Mouse (Mus musculus): ENCODE results near the gene Arhgap10. TPM values are rescaled to one million over a fixed set of nuclear protein-coding genes. Genes with fewer than 3 reads are reported as not detected.
"Not testable (repeated sequence)": the region's sequence is repeated elsewhere in the genome, so short reads cannot be mapped to it uniquely, and the experiment has no call there.

Gene Arhgap10
- polyA plus RNA-seq, 1 experiment: 4.0 TPM

DNA sequence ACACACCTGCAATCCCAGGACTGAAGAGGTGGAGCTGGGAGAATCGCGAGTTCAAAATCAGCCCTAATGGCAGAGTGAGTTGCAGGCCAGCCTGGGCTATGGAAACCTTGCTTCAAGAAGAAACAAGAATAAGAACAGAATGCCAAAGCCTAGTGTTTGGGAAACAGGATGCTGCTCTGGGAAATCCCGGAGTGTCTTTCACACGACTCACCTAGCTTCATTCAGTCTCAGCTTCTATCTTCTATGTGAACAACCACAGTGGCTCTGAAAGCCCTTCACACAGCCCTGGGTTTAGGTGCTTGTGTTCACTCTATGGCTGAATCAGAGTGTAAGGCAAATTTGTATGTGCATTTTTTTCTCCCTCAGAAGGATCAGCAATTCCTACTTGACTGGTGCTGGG, 190.4 kb downstream of the Arhgap10 start:
- H3K27ac ChIP-seq (ENCODE audit: insufficient read depth, low read depth, low read length): no peak overlapping the region
- WGBS: 88% methylated on average over 4 of the region's 4 CpGs

GRCm38 (mm10) chr8:77322727-77323126, 195.0 kb downstream of the Arhgap10 start:
- WGBS: 73% methylated on average over 6 of the region's 7 CpGs
- H3K4me1 ChIP-seq (ENCODE audit: control insufficient read depth, insufficient read depth, insufficient read length, low read length); H3K27me3 ChIP-seq (ENCODE audit: control insufficient read depth, insufficient read depth, low read length); H3K4me3 ChIP-seq (ENCODE audit: low read depth, low read length); H3K27ac ChIP-seq (ENCODE audit: insufficient read depth, low read depth, low read length); H3K36me3 ChIP-seq (ENCODE audit: control insufficient read depth, insufficient read depth, low read length): not testable (repeated sequence)

More for the DNA sequence above, 190.4 kb downstream of the Arhgap10 start:
- Histone ChIP-seq H3K27me3 (ENCODE audit: control insufficient read depth, insufficient read depth, low read length) (no peaks in the 10 kb centered on the region), H3K36me3 (ENCODE audit: control insufficient read depth, insufficient read depth, low read length) (no peaks in the 10 kb centered on the region; the same call in 1 of the 2 replicates), H3K4me3 (ENCODE audit: low read depth, low read length) (no peak overlapping the region), H3K4me1 (ENCODE audit: control insufficient read depth, insufficient read depth, insufficient read length, low read length) (no peaks in the 10 kb centered on the region)
- TF ChIP-seq POLR2A (IDR thresholded peaks at IDR 0.05; ENCODE audit: low read depth, low read length) (no peak), CTCF (IDR thresholded peaks at IDR 0.05; ENCODE audit: extremely low read depth, insufficient read length, insufficient replicate concordance, low read depth, low read length) (no peak)

DNA sequence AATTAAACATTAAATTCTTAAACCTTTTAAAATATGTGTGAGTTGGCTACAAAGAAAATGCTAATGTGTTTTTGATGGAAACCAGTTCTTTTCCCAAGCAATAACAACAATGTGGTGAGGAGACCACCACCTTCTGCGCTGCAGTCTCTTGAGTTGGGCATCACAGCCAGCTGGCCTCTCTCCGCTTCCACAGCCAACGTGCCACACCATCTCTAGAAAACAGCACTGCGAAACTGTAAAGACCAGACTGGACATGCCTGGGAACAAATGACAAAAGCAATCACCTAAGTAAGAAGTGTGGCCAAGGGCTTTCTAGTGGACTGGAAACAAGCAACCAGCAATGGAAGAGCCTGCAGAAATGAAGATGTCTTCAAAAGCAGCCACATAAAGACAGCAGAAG, 195.9 kb downstream of the Arhgap10 start:
- no peaks in the 10 kb centered on the region; the same call in 1 of the 2 replicates for H3K36me3 ChIP-seq (ENCODE audit: control insufficient read depth, insufficient read depth, low read length)
- H3K27ac ChIP-seq (ENCODE audit: insufficient read depth, low read depth, low read length): no peak overlapping the region
- H3K27me3 ChIP-seq (ENCODE audit: control insufficient read depth, insufficient read depth, low read length): no peaks in the 10 kb centered on the region
- TF ChIP-seq POLR2A (IDR thresholded peaks at IDR 0.05; ENCODE audit: low read depth, low read length): no peak
- TF ChIP-seq CTCF (IDR thresholded peaks at IDR 0.05; ENCODE audit: extremely low read depth, insufficient read length, insufficient replicate concordance, low read depth, low read length): no peak
- no peaks in the 10 kb centered on the region for H3K4me1 ChIP-seq (ENCODE audit: control insufficient read depth, insufficient read depth, insufficient read length, low read length)
- 96% methylated on average over 4 of the region's 4 CpGs for WGBS
- no peak overlapping the region for H3K4me3 ChIP-seq (ENCODE audit: low read depth, low read length)

GRCm38 (mm10) chr8:77318590-77318989, 199.2 kb downstream of the Arhgap10 start:
- TF ChIP-seq POLR2A (IDR thresholded peaks at IDR 0.05; ENCODE audit: low read depth, low read length) (no peak), CTCF (IDR thresholded peaks at IDR 0.05; ENCODE audit: extremely low read depth, insufficient read length, insufficient replicate concordance, low read depth, low read length) (no peak)
- Histone ChIP-seq H3K4me1 (ENCODE audit: control insufficient read depth, insufficient read depth, insufficient read length, low read length) (no peaks in the 10 kb centered on the region), H3K36me3 (ENCODE audit: control insufficient read depth, insufficient read depth, low read length) (no peaks in the 10 kb centered on the region; the same call in 1 of the 2 replicates), H3K27me3 (ENCODE audit: control insufficient read depth, insufficient read depth, low read length) (no peaks in the 10 kb centered on the region), H3K27ac (ENCODE audit: insufficient read depth, low read depth, low read length) (no peak overlapping the region), H3K4me3 (ENCODE audit: low read depth, low read length) (no peak overlapping the region)
- 80% methylated on average over 9 of the region's 9 CpGs for WGBS

DNA sequence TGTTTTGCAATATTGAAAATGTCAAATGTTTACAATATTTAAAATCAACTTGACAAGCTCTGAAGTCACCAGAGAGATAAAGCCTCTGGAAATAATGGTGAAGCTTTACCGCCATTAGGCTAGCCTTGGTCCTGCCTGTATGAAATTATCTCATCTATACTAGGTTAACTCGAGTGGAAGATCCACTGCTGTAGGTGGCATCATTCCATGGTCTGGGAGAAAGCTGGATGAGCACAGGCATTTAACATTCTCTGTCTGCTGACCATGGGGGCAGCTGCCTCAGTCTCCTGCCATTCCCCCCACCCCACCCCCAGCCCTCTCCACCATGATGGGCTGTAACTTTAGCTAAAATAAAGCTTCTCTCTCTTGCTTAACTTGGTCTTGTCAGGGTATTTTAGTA, 200.0 kb downstream of the Arhgap10 start:
- H3K27ac ChIP-seq (ENCODE audit: insufficient read depth, low read depth, low read length): no peak overlapping the region
- H3K4me3 ChIP-seq (ENCODE audit: low read depth, low read length): no peak overlapping the region
- WGBS: 89% methylated on average over 2 of the region's 2 CpGs
- no peaks in the 10 kb centered on the region; the same call in 1 of the 2 replicates for H3K36me3 ChIP-seq (ENCODE audit: control insufficient read depth, insufficient read depth, low read length)
- H3K27me3 ChIP-seq (ENCODE audit: control insufficient read depth, insufficient read depth, low read length): no peaks in the 10 kb centered on the region
- no peak for TF ChIP-seq CTCF (IDR thresholded peaks at IDR 0.05; ENCODE audit: extremely low read depth, insufficient read length, insufficient replicate concordance, low read depth, low read length)
- TF ChIP-seq POLR2A (IDR thresholded peaks at IDR 0.05; ENCODE audit: low read depth, low read length): no peak
- no peaks in the 10 kb centered on the region for H3K4me1 ChIP-seq (ENCODE audit: control insufficient read depth, insufficient read depth, insufficient read length, low read length)

DNA sequence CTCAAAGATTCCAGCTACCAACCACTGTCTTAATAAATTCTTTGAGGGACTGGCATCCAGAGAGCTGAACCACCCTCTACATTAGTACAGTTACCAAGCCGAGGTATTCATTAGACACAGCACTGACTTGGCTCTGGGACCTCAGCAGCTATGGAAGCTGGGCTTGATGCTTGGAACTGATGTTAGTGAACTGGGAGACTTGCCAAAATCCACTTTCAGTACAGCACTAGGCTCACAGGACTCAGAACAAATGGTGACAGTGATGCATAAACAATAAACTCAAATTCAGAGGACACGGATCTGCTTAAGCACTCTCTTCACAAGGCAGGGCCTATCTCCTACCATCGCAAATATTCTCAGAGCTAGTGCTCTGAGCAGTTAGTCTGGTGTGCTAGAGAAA, 204.8 kb downstream of the Arhgap10 start:
- H3K27me3 ChIP-seq (ENCODE audit: control insufficient read depth, insufficient read depth, low read length): no peaks in the 10 kb centered on the region
- H3K27ac ChIP-seq (ENCODE audit: insufficient read depth, low read depth, low read length): no peak overlapping the region
- TF ChIP-seq CTCF (IDR thresholded peaks at IDR 0.05; ENCODE audit: extremely low read depth, insufficient read length, insufficient replicate concordance, low read depth, low read length) (no peak), POLR2A (IDR thresholded peaks at IDR 0.05; ENCODE audit: low read depth, low read length) (no peak)
- H3K36me3 ChIP-seq (ENCODE audit: control insufficient read depth, insufficient read depth, low read length): no peaks in the 10 kb centered on the region
- no peak overlapping the region for H3K4me3 ChIP-seq (ENCODE audit: low read depth, low read length)
- 69% methylated on average over 3 of the region's 3 CpGs for WGBS
- no peaks in the 10 kb centered on the region for H3K4me1 ChIP-seq (ENCODE audit: control insufficient read depth, insufficient read depth, insufficient read length, low read length)

DNA sequence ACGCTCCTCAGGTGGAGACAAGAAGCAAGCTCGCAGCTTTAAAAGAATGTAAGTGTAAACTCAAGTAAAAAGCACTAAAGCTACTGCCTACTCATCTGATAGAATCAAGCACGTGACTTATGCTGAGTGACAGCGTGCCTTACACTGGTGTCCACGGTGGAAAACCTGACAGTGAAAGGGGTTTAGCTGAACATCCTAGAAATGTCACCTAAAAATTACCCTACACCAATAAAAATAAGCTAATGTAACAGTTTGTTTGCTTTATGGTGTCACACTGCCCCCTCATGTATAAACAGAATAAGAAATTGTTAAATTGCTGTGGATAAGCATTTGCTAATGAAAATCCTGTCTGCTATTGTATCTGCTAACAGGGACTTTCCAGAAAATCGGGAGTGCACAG, 206.0 kb downstream of the Arhgap10 start:
- H3K27me3 ChIP-seq (ENCODE audit: control insufficient read depth, insufficient read depth, low read length): no peaks in the 10 kb centered on the region
- H3K27ac ChIP-seq (ENCODE audit: insufficient read depth, low read depth, low read length): no peak overlapping the region
- H3K4me1 ChIP-seq (ENCODE audit: control insufficient read depth, insufficient read depth, insufficient read length, low read length): no peaks in the 10 kb centered on the region
- H3K4me3 ChIP-seq (ENCODE audit: low read depth, low read length): no peak overlapping the region
- H3K36me3 ChIP-seq (ENCODE audit: control insufficient read depth, insufficient read depth, low read length): no peaks in the 10 kb centered on the region
- no peak for TF ChIP-seq CTCF (IDR thresholded peaks at IDR 0.05; ENCODE audit: extremely low read depth, insufficient read length, insufficient replicate concordance, low read depth, low read length)
- no peak for TF ChIP-seq POLR2A (IDR thresholded peaks at IDR 0.05; ENCODE audit: low read depth, low read length)
- 83% methylated on average over 6 of the region's 6 CpGs for WGBS

- Histone ChIP-seq H3K36me3 (ENCODE audit: control insufficient read depth, insufficient read depth, low read length) (no peaks in the 10 kb centered on the region), H3K4me3 (ENCODE audit: low read depth, low read length) (no peak overlapping the region), H3K27ac (ENCODE audit: insufficient read depth, low read depth, low read length) (no peak overlapping the region), H3K27me3 (ENCODE audit: control insufficient read depth, insufficient read depth, low read length) (no peaks in the 10 kb centered on the region), H3K4me1 (ENCODE audit: control insufficient read depth, insufficient read depth, insufficient read length, low read length) (no peaks in the 10 kb centered on the region)
- TF ChIP-seq CTCF (IDR thresholded peaks at IDR 0.05; ENCODE audit: extremely low read depth, insufficient read length, insufficient replicate concordance, low read depth, low read length) (no peak), POLR2A (IDR thresholded peaks at IDR 0.05; ENCODE audit: low read depth, low read length) (no peak)
- WGBS: 92% methylated on average over 10 of the region's 10 CpGs
Observed at GRCm38 (mm10) chr8:77310541-77310940, 207.2 kb downstream of the Arhgap10 start.
